Mouse (Mus musculus) limb, embryonic 15.5 days (tissue): ENCODE results near the gene Flnb. TPM values are rescaled to one million over a fixed set of nuclear protein-coding genes. Genes with fewer than 3 reads are reported as not detected.

Source experiments
- ATAC-seq: fragments of 200-750 bp; cut with Nextera tagmentation; 2 replicates; pipeline ENCODE4 v1.8.0; 2017; ENCODE audit warnings: low read depth, moderate TSS enrichment; ENCODE audit not compliant: insufficient number of reproducible peaks, low FRiP score, low TSS enrichment
- H3K27ac ChIP-seq: fragments of 300-500 bp; sonication (generic); 2 replicates; pipeline ENCODE4 v1.5.1; 2015; ENCODE audit warnings: moderate library complexity, mild to moderate bottlenecking, inconsistent platforms
- H3K27me3 ChIP-seq: fragments of 300-500 bp; sonication (generic); 2 replicates; pipeline ENCODE4 v1.6.1; 2015; ENCODE audit warnings: inconsistent platforms
- H3K36me3 ChIP-seq: fragments of 300-500 bp; sonication (generic); 2 replicates; pipeline ENCODE4 v1.6.1; 2015; ENCODE audit warnings: inconsistent platforms
- H3K4me1 ChIP-seq: fragments of 300-500 bp; sonication (generic); 2 replicates; pipeline ENCODE4 v1.6.1; 2015; ENCODE audit warnings: inconsistent platforms
- H3K4me2 ChIP-seq: fragments of 300-500 bp; sonication (generic); 2 replicates; pipeline ENCODE4 v1.6.1; 2015; ENCODE audit warnings: mild to moderate bottlenecking, inconsistent platforms
- H3K4me3 ChIP-seq: fragments of 300-500 bp; sonication (generic); 2 replicates; pipeline ENCODE4 v1.5.1; 2015; ENCODE audit warnings: mild to moderate bottlenecking, inconsistent platforms
- H3K9ac ChIP-seq: fragments of 300-500 bp; sonication (generic); 2 replicates; pipeline ENCODE4 v1.6.1; 2015; ENCODE audit warnings: inconsistent platforms
- H3K9me3 ChIP-seq: fragments of 300-500 bp; sonication (generic); 2 replicates; pipeline ENCODE4 v1.6.1; 2016; ENCODE audit warnings: inconsistent platforms
- WGBS: fragments of 180-500 bp; shearing (Covaris S2); methylation state at CpG from one replicate; pipeline ENCODE4 v1.1.7; 2015; 5-methylcytosine and 5-hydroxymethylcytosine counted together
- polyA plus RNA-seq: library from polyadenylated mRNA; unstranded; fragments of >200 nt; fragmentation: Nextera tagmentation; extraction: Ambion mirVana; gene quantifications from 2 replicates; pipeline ENCODE4 v1.2.1, GENCODE M21; 2015

Flnb gene
- polyA plus RNA-seq, 1 experiment from 2014 or later: 33.0 TPM

DNA sequence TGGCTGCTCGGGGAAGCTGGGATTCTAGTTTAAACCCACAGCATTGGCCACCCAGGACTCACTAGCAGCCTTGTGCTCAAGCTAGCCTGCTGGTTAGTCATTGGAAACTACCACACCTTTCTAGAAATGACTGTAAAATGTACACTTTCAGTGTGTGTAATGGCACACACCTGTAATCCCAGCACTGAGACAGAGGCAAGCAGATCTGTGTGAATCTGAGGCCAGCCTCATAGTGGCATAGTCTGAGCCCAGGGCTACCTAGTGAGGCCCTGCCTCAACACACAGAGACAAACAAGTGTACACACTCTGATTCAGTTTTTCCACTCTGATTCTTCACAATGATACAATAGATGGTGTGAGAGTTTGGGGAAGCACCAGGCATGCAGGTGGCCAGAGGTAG is 171.6 kb downstream of the Flnb start:
- no peak overlapping the region for H3K4me3 ChIP-seq
- H3K9ac ChIP-seq: no peak overlapping the region
- no peak overlapping the region for H3K27ac ChIP-seq
- H3K4me1 ChIP-seq: no peaks in the 10 kb centered on the region
- H3K27me3 ChIP-seq: no peaks in the 10 kb centered on the region
- ATAC-seq: no peak
- H3K9me3 ChIP-seq: no peaks in the 10 kb centered on the region
- WGBS: 44% methylated on average over 1 of the region's 1 CpGs
- H3K36me3 ChIP-seq: no peaks in the 10 kb centered on the region
- no peak overlapping the region for H3K4me2 ChIP-seq

DNA sequence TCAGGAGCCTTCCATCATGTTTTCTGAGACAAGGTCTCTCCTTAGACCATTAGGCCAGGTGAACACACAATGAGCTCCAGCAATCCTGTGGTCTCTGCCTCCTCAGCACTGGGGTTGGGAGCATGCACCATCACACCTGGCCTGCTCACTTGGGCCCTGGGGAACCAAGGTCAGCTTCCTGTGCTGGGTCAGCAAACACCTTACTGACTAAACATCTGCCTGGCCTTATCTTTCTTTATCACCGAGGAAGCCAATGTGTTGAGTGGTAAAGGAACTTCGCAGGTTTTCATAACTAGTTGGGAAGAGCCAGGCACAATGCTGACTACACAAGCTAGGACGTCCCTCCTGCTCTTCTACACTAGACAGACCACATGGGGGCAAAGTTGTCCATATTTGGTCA is 172.2 kb downstream of the Flnb start:
- Histone ChIP-seq H3K4me1 (no peaks in the 10 kb centered on the region), H3K27ac (no peak overlapping the region), H3K4me2 (no peak overlapping the region), H3K9me3 (no peaks in the 10 kb centered on the region), H3K9ac (no peak overlapping the region), H3K27me3 (no peaks in the 10 kb centered on the region), H3K36me3 (no peaks in the 10 kb centered on the region), H3K4me3 (no peak overlapping the region)
- no peak for ATAC-seq
- 70% methylated on average over 3 of the region's 3 CpGs for WGBS

DNA sequence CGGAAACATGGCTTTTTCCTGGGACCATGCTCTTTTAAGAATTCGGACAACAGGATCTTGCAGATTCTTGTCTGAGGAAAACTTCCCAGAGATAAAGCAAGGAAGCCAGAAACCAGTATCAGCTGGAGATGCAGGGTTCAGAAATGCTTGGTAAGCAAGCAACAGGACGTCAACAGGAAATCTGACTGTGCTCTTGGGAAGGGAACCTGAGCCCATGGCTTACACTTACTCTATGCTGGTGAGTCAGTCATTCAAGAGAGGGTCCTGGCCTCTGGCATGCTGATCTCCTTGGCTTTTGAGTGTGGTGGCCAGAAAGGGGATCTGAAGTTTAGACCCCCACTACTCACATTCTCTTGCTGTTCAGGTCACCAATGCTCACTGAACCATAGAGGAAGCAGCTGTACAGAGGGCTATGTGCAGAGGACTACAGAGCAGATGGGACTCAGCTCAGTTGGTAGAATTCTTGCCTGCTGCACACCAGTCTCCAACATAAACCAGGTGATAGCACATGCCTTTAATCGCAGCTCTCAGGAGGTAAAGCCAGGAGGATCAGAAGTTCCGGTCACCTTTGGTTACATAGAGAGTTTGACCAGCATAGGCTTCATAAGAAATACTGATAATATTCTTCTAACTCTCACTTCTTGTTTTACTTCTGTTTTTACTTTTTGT is 173.5 kb downstream of the Flnb start:
- H3K27me3 ChIP-seq: no peaks in the 10 kb centered on the region; the same call in 1 of the 2 replicates
- 75% methylated on average over 5 of the region's 5 CpGs for WGBS
- no peak overlapping the region for H3K4me2 ChIP-seq
- H3K9ac ChIP-seq: no peak overlapping the region
- H3K4me1 ChIP-seq: no peaks in the 10 kb centered on the region
- H3K36me3 ChIP-seq: no peaks in the 10 kb centered on the region
- no peaks in the 10 kb centered on the region for H3K9me3 ChIP-seq
- ATAC-seq: no peak
- no peak overlapping the region for H3K27ac ChIP-seq
- H3K4me3 ChIP-seq: no peak overlapping the region

DNA sequence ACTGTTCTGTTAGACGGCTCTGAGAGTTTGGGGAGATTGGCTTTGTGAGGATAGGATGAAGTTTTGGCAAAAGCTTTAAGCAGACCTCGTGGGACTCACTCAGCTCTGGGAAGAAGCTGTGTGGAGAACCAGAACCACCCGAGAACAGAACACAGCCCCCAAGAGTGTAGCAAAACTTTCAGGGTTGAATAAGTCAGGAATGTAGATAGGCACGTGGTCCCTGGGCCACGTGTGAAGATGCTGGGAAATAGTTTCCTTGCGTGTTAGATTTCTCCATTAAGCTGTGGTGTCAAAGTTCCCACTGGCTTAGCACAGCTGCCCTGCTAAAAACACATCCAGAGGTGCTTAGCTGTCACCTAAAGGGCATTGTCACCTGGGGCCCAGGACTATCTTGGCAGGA is 174.4 kb downstream of the Flnb start:
- ATAC-seq: no peak
- H3K4me2 ChIP-seq: no peak overlapping the region
- no peak overlapping the region for H3K27ac ChIP-seq
- 46% methylated on average over 6 of the region's 6 CpGs for WGBS
- no peaks in the 10 kb centered on the region for H3K9me3 ChIP-seq
- H3K4me3 ChIP-seq: no peak overlapping the region
- H3K9ac ChIP-seq: no peak overlapping the region
- no peaks in the 10 kb centered on the region for H3K4me1 ChIP-seq
- no peaks in the 10 kb centered on the region; the same call in 1 of the 2 replicates for H3K27me3 ChIP-seq
- no peaks in the 10 kb centered on the region for H3K36me3 ChIP-seq

DNA sequence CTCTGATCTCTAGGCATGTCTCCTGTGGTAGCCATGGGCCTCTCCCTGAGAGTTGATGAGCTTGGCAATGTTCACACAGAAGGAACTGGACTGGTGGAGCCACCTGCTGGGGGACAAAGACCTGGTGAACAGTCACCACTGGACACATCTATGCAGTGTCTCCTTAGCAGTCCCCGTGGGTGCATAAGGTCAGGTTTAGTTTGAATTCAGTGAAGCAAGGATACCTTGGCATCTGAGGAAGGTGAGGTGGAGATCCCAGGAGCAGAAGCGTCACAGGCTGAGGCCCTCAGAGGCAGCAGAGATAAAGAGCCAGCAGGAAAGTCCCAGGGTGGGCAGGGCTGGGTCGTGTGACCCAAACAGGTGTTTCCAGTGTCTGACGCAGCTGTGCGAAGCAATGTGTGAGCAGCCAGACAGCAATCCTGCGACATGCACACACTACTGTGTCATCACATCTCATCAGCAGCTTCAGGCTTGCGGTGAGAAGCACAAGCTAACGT is 176.6 kb downstream of the Flnb start, which contains the start of gene Dnase1l3:
Gene Dnase1l3 (minus strand): TSS at position 303 of the 497 bp plus-strand sequence.
- H3K9ac ChIP-seq: no peak within 1 kb of the TSS
- no peak for ATAC-seq
- no peaks in the 10 kb centered on the region for H3K36me3 ChIP-seq
- 57% methylated on average over 8 of the region's 8 CpGs for WGBS
- H3K4me1 ChIP-seq: no peaks in the 10 kb centered on the region
- H3K4me3 ChIP-seq: no peak within 1 kb of the TSS
- H3K27me3 ChIP-seq: peaks cover 7% of the 10 kb centered on the region
- H3K4me2 ChIP-seq: no peak within 1 kb of the TSS
- no peaks in the 10 kb centered on the region for H3K9me3 ChIP-seq
- H3K27ac ChIP-seq: 0 out of 2 replicates have a peak within 1 kb of the TSS, but pooled peaks have one; percentile 29

DNA sequence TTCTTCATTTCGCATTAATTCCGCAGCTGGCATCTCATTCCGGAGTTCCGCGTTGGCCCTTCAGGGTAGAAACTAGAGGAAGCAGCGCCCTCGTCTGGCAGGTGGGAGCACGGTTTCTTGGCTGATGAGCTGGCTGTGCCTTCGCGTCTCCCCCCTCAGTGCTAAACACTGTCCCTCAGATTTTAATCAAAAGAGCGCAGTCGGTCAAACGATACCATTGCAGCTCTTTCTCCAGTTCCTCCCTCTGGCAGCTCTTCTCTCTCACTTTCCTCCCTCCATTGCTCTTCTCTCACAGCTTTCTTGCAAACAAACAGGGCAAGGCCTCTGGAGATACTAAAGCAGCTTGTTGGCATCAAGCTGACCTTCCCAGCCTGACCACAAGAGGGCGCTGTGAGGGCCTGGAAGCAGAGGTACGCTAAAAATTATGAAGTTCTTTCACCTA is 179.5 kb downstream of the Flnb start:
- H3K4me2 ChIP-seq: peak overlapping the region; percentile 34; the same call in 1 of the 2 replicates
- H3K4me1 ChIP-seq: peaks cover 3% of the 10 kb centered on the region; the same call in 1 of the 2 replicates
- peak overlapping the region; percentile 12; the same call in 1 of the 2 replicates for H3K4me3 ChIP-seq
- H3K9me3 ChIP-seq: no peaks in the 10 kb centered on the region
- no peak overlapping the region for H3K9ac ChIP-seq
- peaks cover 35% of the 10 kb centered on the region for H3K27me3 ChIP-seq
- H3K27ac ChIP-seq: no peak overlapping the region
- ATAC-seq: no peak
- WGBS: 3% methylated on average over 15 of the region's 15 CpGs
- H3K36me3 ChIP-seq: no peaks in the 10 kb centered on the region

DNA sequence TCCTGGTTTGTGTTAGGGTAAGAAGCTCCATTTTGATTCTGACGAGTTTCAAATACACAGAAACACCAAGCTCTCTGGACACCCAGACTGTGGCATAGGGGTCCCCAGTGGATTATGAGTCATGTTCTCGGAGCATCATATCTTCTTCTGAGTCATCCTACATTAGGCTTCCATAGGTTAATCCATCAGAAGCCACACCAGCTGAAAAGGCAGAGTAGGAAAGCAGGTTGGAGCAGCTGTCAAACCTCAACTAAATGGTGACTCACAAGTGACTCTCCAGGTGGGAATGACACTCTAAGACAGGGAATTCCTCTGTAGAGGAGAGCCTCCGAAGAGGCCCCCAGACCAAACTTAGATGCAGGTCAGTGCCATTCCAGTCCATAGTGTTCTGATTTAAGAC is 181.3 kb downstream of the Flnb start:
- no peak for ATAC-seq
- no peak overlapping the region for H3K4me3 ChIP-seq

DNA sequence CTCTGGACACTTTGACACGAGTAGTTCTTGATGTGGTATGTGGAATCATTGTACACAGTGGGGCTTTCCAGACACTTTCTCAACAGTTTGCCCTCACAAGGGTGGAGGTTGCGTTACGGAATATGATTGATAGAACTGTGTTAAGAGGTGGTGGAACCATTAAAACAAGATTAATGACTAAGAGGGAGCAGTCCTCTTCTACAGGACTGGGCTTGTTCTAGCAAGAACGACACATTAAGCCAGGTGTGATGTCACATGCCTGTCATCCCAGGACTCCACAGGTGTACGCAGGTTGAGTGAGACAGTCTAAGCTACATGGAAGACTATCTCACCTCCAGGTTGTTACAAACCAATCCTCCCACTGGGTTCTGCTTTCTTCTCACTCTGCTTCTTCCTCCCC is 181.7 kb downstream of the Flnb start:
- peaks cover 43% of the 10 kb centered on the region for H3K27me3 ChIP-seq
- 0 out of 2 replicates have a peak, but pooled peaks have one; percentile 23 for ATAC-seq

More for the DNA sequence above, 181.3 kb downstream of the Flnb start:
- H3K4me1 ChIP-seq: peaks cover 18% of the 10 kb centered on the region
- peaks cover 40% of the 10 kb centered on the region for H3K27me3 ChIP-seq
- H3K36me3 ChIP-seq: no peaks in the 10 kb centered on the region
- no peak overlapping the region for H3K9ac ChIP-seq
- no peaks in the 10 kb centered on the region for H3K9me3 ChIP-seq
- 63% methylated on average over 3 of the region's 3 CpGs for WGBS
- no peak overlapping the region for H3K4me2 ChIP-seq
- H3K27ac ChIP-seq: peak overlapping the region; percentile 22; the same call in 1 of the 2 replicates

DNA sequence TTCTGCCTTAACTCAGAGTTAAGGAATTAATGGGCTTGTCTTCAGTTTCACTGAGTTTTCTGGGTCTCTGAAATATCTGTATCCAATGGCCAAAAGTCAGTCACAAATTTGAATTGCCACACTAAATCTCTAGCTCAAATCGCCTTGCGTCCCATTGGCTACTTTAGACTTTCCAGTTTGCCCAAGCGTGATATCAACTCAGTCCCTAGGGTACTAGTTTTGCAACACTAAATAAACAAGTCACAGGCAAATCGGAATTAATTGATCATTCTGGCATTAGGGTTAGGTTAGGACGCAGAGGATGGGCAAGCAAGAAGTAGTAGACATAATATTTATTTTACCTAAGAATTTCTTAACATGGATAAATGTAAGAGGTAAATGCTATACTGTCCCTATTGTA is 182.5 kb downstream of the Flnb start:
- Histone ChIP-seq H3K4me2 (no peak overlapping the region), H3K4me3 (no peak overlapping the region), H3K36me3 (no peaks in the 10 kb centered on the region), H3K9me3 (no peaks in the 10 kb centered on the region), H3K27ac (no peak overlapping the region), H3K4me1 (peaks cover 22% of the 10 kb centered on the region), H3K27me3 (peaks cover 43% of the 10 kb centered on the region), H3K9ac (no peak overlapping the region)
- no peak for ATAC-seq
- 89% methylated on average over 5 of the region's 5 CpGs for WGBS

More for the DNA sequence above, 181.7 kb downstream of the Flnb start:
- no peaks in the 10 kb centered on the region for H3K9me3 ChIP-seq
- 69% methylated on average over 5 of the region's 5 CpGs for WGBS
- H3K9ac ChIP-seq: no peak overlapping the region
- H3K4me2 ChIP-seq: no peak overlapping the region
- no peaks in the 10 kb centered on the region for H3K36me3 ChIP-seq
- H3K4me1 ChIP-seq: peaks cover 22% of the 10 kb centered on the region
- no peak overlapping the region for H3K4me3 ChIP-seq
- 0 out of 2 replicates have a peak overlapping the region, but pooled peaks have one; percentile 24 for H3K27ac ChIP-seq

Other genes with a start within 250 kb of the Flnb start
- 1.0 and 2.1 TPM in 2 replicates for gene Gm3558, start 249.4 kb upstream of the Flnb start, polyA plus RNA-seq
- not detected in 2 replicates for gene Gm10338, start 222.4 kb upstream of the Flnb start, polyA plus RNA-seq
- gene Gm10128, start 174.0 kb upstream of the Flnb start, polyA plus RNA-seq: not detected in 2 replicates
- not detected in 2 replicates for gene Gm26661, start 26.4 kb upstream of the Flnb start, polyA plus RNA-seq
- not detected in 2 replicates for gene Gm45521, start 139.3 kb downstream of the Flnb start, polyA plus RNA-seq
- gene Dnase1l3, start 176.6 kb downstream of the Flnb start, polyA plus RNA-seq: 6.7 and 7.0 TPM in 2 replicates
- 33.7 and 34.7 TPM in 2 replicates for gene Abhd6, start 184.9 kb downstream of the Flnb start, polyA plus RNA-seq